Mouse (Mus musculus) embryonic facial prominence, embryonic 15.5 days (tissue): ENCODE measurements around the gene Exo5. TPM values are rescaled to one million over a fixed set of nuclear protein-coding genes. Genes with fewer than 3 reads are reported as not detected.

Source experiments
- microRNA-seq: library from miRNA; unstranded; fragments of <30 nt; microRNA quantifications from one replicate; pipeline ENCODE4, GENCODE M21; 2016; ENCODE audit warnings: borderline number of aligned reads
- polyA plus RNA-seq: library from polyadenylated mRNA; unstranded; fragments of >200 nt; fragmentation: Nextera tagmentation; extraction: Ambion mirVana; gene quantifications from 2 replicates; pipeline ENCODE4 v1.2.1, GENCODE M21; 2015

Gene Exo5
- polyA plus RNA-seq, 1 experiment from 2014 or later: 26.4 TPM

Small RNA genes lying within 50 kb of the gene (microRNA-seq; reads per million reads assigned to microRNA genes)
- not detected for gene Mir7015

Other genes with a start within 250 kb of the Exo5 start
- 5.1 and 5.5 TPM in 2 replicates for gene Kcnq4, start 176.4 kb downstream of the Exo5 start, polyA plus RNA-seq
- 88.3 and 99.4 TPM in 2 replicates for gene Nfyc, start 93.4 kb downstream of the Exo5 start, polyA plus RNA-seq
- gene Rims3, start 70.2 kb downstream of the Exo5 start, polyA plus RNA-seq: 1.6 and 2.4 TPM in 2 replicates
- gene Zfp69, start 26.7 kb upstream of the Exo5 start, polyA plus RNA-seq: 6.9 and 7.9 TPM in 2 replicates
- 14.9 and 15.7 TPM in 2 replicates for gene Smap2, start 92.2 kb upstream of the Exo5 start, polyA plus RNA-seq
- 67.2 and 97.9 TPM in 2 replicates for gene Col9a2, start 114.4 kb upstream of the Exo5 start, polyA plus RNA-seq
- 27.6 and 27.8 TPM in 2 replicates for gene Zmpste24, start 173.2 kb upstream of the Exo5 start, polyA plus RNA-seq
- gene Tmco2, start 184.2 kb upstream of the Exo5 start, polyA plus RNA-seq: not detected in 2 replicates